Mouse (Mus musculus) liver, embryonic 14.5 days (tissue): ENCODE results near the gene Lrmda. TPM values are rescaled to one million over a fixed set of nuclear protein-coding genes. Genes with fewer than 3 reads are reported as not detected.
A peak's percentile ranks its signal among the peaks of the same experiment; 100 is the strongest.

Experiments
- ATAC-seq: fragments of 200-750 bp; cut with Nextera tagmentation; 2 replicates; pipeline ENCODE4 v1.8.0; 2017; ENCODE audit warnings: moderate number of reproducible peaks, mild to moderate bottlenecking, moderate library complexity; ENCODE audit not compliant: insufficient read depth
- DNase-seq, 3 experiments: peaks; one replicate each; pipeline ENCODE4 v3.0.0-alpha.2; 2012 to 2013; ENCODE audit warnings: low read depth in 3 of 3, low spot score in 3 of 3
- H3K27ac ChIP-seq: fragments of 300-500 bp; sonication (generic); 2 replicates; pipeline ENCODE4 v1.5.1; 2014; ENCODE audit warnings: moderate library complexity, mild to moderate bottlenecking, control low read depth, inconsistent platforms
- H3K27me3 ChIP-seq: fragments of 300-500 bp; sonication (generic); 2 replicates; pipeline ENCODE4 v1.6.1; 2014; ENCODE audit warnings: mild to moderate bottlenecking, low read length, moderate library complexity; ENCODE audit not compliant: control insufficient read depth, insufficient read depth
- H3K36me3 ChIP-seq: fragments of 300-500 bp; sonication (generic); replicated peaks from 2 replicates; pipeline ENCODE4 v1.6.1; 2014; ENCODE audit warnings: low read depth; ENCODE audit not compliant: control insufficient read depth, insufficient read depth
- H3K4me1 ChIP-seq, 2 experiments: fragments of 200-500 bp in 1 of 2; fragments of 300-500 bp in 1 of 2; sonication (generic) in 1 of 2; replicated peaks; 2 replicates each; pipeline ENCODE4 v1.6.1; 2012 to 2014; ENCODE audit warnings: antibody characterized with exemption in 1 of 2, inconsistent platforms in 1 of 2, low read length in 1 of 2; ENCODE audit not compliant: control insufficient read depth in 2 of 2, insufficient read depth in 2 of 2
- H3K4me2 ChIP-seq: fragments of 300-500 bp; sonication (generic); 2 replicates; pipeline ENCODE4 v1.6.1; 2014; ENCODE audit warnings: low read depth, mild to moderate bottlenecking, control low read depth, moderate library complexity
- H3K4me3 ChIP-seq, 2 experiments: fragments of 200-500 bp in 1 of 2; fragments of 300-500 bp in 1 of 2; sonication (generic) in 1 of 2; 2 replicates each; pipeline ENCODE4 v1.5.1; 2012 to 2014; ENCODE audit warnings: low read depth in 2 of 2, low read length in 2 of 2, mild to moderate bottlenecking in 2 of 2, control low read depth in 1 of 2, inconsistent platforms in 1 of 2, moderate library complexity in 1 of 2; ENCODE audit not compliant: insufficient read depth in 1 of 2
- H3K9ac ChIP-seq: fragments of 300-500 bp; sonication (generic); replicated peaks from 2 replicates; pipeline ENCODE4 v1.6.1; 2014; ENCODE audit warnings: mild to moderate bottlenecking, control low read depth, moderate library complexity
- H3K9me3 ChIP-seq: fragments of 300-500 bp; sonication (generic); 2 replicates; pipeline ENCODE4 v1.6.1; 2016; ENCODE audit warnings: low read length, mixed read lengths; ENCODE audit not compliant: control insufficient read depth
- CTCF ChIP-seq: IDR thresholded peaks from 2 replicates; pipeline ENCODE4 v1.5.1; 2016; ENCODE audit warnings: antibody characterized with exemption, low read depth, control low read depth
- EP300 ChIP-seq: IDR thresholded peaks from 2 replicates; pipeline ENCODE4 v1.6.1; 2016; ENCODE audit warnings: antibody characterized with exemption, low read depth
- WGBS: fragments of 180-500 bp; shearing (Covaris S2); extraction: QIAGEN DNeasy Blood & Tissue Kit; methylation state at CpG from one replicate; pipeline ENCODE4 v1.1.7; 2014; ENCODE audit not compliant: insufficient replicate concordance; 5-methylcytosine and 5-hydroxymethylcytosine counted together
- polyA plus RNA-seq, 2 experiments: library from polyadenylated mRNA; depleted of rRNA in 1 of 2; stranded (reverse) in 1 of 2; unstranded in 1 of 2; fragments of >200 nt; fragmentation: Nextera tagmentation in 1 of 2; extraction: Ambion mirVana in 1 of 2; gene quantifications; 2 replicates each; pipeline versions ENCODE4 v1.2.1 to v1.2.3; 2012 to 2014

Lrmda gene
- polyA plus RNA-seq, 2 experiments = 0.18 to 0.22 TPM

DNA sequence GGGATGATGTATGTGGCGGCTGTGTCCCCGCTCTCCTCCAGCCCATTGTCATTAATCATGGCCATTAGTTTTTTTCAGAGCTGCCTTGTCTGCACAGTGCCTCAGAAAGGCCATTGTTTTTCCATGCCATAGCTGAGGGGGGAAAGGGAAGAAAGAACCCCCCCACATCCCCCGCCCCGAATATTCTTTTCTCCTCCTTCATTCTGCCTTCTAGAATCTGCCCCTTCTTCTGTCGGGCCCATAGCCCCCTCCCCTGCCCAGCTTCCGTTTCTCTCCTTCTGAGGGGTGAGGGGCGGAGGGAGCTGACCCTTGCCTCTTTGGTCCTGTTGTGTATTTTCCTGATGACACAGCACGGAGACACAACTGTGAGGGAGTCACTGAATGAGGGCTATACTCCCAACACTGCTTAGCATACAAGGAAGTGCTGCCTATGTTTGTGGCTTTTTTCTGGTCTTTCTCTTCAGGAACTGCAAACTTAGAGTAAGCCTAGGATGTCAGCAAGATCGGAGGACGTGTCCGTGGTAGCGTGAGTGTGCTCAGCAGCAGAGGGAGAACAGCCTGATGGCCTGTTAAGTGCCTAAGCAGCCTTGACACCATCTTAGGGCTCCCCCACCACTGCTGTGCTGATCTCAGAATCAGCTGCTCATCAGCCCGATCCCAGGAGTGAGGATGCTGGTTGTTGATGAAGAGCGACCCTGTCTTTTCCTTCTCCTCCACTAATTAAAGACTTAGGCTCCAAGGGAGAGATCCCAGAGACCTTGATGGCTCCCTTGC lies 149.5 kb downstream of the Lrmda start:
- Histone ChIP-seq H3K9me3 (no peaks in the 10 kb centered on the region), H3K27ac (no peak overlapping the region), H3K4me1 (0 out of 4 replicates have a peak, but pooled peaks cover 0 to 3% of the 10 kb centered on the region in 2 experiments), H3K27me3 (no peaks in the 10 kb centered on the region), H3K36me3 (no peaks in the 10 kb centered on the region), H3K4me2 (no peak overlapping the region), H3K4me3 (no peak overlapping the region), H3K9ac (no peak overlapping the region)
- TF ChIP-seq CTCF = no peak
- TF ChIP-seq EP300 = no peak
- no peak for DNase-seq
- 25% methylated on average over 14 of the region's 14 CpGs for WGBS
- ATAC-seq = no peak

DNA sequence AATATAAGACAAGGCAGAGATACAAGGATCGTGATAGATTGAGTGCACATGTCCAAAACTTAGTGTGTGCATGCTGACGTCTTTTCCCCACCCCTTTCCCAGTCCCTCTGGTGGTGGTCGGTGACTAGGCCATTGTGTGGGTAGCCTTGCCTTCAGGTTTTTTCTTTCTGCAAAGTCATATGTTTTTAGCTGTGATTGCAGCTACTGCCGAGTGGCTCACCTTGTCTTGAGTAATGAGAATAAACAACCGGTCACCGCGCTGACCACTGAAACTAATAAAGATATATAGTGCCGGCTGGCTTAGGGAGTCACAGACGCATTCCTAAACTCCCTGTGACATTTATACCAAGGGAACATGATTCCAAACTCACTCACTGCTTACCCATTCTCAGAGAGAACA lies 155.2 kb downstream of the Lrmda start:
- DNase-seq (no peak), ATAC-seq (no peak)
- no peak for TF ChIP-seq CTCF
- no peak for TF ChIP-seq EP300
- no peaks in the 10 kb centered on the region for H3K27me3 ChIP-seq
- H3K36me3 ChIP-seq = no peaks in the 10 kb centered on the region
- no peak overlapping the region for H3K27ac ChIP-seq
- no peaks in the 10 kb centered on the region for H3K9me3 ChIP-seq
- H3K4me1 ChIP-seq = no peaks in the 10 kb centered on the region
- H3K4me2 ChIP-seq = no peak overlapping the region
- WGBS = 70% methylated on average over 9 of the region's 9 CpGs
- no peak overlapping the region for H3K4me3 ChIP-seq
- H3K9ac ChIP-seq = no peak overlapping the region

DNA sequence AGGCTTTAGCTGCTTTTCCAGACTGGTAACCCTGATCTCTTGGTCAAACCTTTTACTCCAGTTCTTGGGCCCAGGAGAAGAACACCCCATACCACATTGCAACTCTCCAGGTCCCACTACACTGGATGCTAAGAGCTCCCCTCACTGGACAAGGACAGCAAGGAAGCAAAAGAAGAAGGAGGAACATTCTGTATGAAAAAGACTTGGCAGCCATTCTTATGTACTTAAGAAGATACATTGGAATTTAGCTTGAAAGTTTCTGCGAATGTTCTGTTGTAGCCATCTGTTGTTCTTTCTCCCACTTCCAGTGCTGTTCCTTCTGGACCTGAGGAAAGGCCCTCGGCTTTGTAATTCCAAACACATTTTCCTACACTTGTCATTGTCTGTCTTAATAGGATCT lies 160.2 kb downstream of the Lrmda start:
- no peaks in the 10 kb centered on the region for H3K27me3 ChIP-seq
- H3K27ac ChIP-seq = no peak overlapping the region
- H3K36me3 ChIP-seq = no peaks in the 10 kb centered on the region
- no peak overlapping the region for H3K9ac ChIP-seq
- no peaks in the 10 kb centered on the region for H3K9me3 ChIP-seq
- DNase-seq (no peak), ATAC-seq (no peak)
- TF ChIP-seq EP300 (no peak), CTCF (no peak)
- WGBS = 56% methylated on average over 2 of the region's 2 CpGs
- no peak overlapping the region for H3K4me3 ChIP-seq
- no peak overlapping the region for H3K4me2 ChIP-seq
- 0 out of 4 replicates have a peak, but pooled peaks cover 0 to 2% of the 10 kb centered on the region in 2 experiments for H3K4me1 ChIP-seq

DNA sequence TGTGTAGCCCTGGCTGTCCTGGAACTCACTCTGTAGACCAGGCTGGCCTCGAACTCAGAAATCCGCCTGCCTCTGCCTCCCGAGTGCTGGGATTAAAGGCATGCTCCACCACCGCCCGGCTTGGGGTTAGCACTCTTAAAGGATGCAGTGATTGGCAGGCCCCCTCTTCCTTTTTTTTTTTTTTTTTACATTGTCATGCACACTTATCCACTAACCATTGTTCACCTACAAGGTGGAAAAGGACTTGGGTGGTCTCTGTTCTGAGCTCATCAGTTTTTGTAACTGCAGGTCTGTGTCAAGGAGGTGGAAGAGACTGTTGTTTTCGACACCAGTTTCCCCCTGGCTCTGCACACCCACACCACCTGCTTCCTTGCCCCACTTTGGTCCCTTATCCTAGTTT lies 162.0 kb downstream of the Lrmda start:
- 76% methylated on average over 6 of the region's 6 CpGs for WGBS
- Histone ChIP-seq H3K9me3 (no peaks in the 10 kb centered on the region), H3K27me3 (no peaks in the 10 kb centered on the region), H3K4me1 (peaks cover 0 to 4% of the 10 kb centered on the region in 2 experiments; a peak in 2 of 4 replicates), H3K27ac (no peak overlapping the region), H3K4me3 (no peak overlapping the region), H3K9ac (no peak overlapping the region), H3K36me3 (no peaks in the 10 kb centered on the region), H3K4me2 (no peak overlapping the region)
- ATAC-seq = no peak
- no peak for TF ChIP-seq EP300
- DNase-seq = no peak

DNA sequence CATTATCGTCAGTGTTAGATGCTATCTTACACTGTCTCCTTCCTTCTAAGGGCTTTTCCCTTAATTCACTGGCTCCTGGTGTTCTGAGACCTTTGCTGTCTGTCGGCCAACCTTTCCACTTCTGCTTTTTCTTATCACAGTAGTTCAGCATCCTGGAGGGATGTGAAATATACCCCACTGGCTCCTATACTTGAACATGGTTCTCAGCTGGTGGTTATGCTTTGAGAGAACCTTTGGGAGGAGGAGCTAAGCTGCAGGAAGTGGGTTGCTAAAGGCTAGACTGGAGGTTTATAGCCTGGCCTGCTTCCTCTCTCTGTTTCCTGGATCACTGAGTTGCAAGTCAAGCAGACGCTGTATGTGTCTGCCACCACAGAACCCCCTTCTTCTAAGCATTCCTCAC lies 163.7 kb downstream of the Lrmda start:
- Histone ChIP-seq H3K4me3 (no peak overlapping the region), H3K4me2 (no peak overlapping the region), H3K27ac (no peak overlapping the region), H3K36me3 (no peaks in the 10 kb centered on the region), H3K27me3 (no peaks in the 10 kb centered on the region), H3K9ac (no peak overlapping the region), H3K9me3 (no peaks in the 10 kb centered on the region), H3K4me1 (peaks cover 0 to 4% of the 10 kb centered on the region in 2 experiments; a peak in 2 of 4 replicates)
- 8% methylated on average over 3 of the region's 3 CpGs for WGBS
- DNase-seq = peak in 2 of 3 experiments; percentile 9 to 10
- TF ChIP-seq CTCF (no peak), EP300 (no peak)
- ATAC-seq = no peak
